Mouse (Mus musculus): ENCODE measurements around the gene Grm3.

DNA sequence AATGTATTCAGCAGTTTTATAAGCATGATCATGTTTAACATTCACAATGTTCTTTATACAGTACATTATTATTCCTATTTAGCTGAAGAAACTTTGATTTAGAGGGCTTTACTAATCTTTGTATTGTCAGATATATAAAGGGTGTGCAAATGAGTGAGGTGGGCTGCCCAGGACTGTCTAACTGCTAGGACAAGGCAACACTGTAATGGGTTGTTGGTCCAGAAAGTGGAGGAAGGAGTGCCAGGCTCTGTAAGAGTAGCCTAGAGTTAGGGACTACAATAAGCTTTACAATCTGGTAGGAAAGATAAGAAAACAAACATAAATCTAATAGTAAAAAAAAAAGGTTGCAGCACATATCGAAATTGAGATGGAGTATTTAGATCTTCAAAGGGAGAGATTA lies 34.8 kb downstream of the Grm3 start:
- TF ChIP-seq CHD2 (IDR thresholded peaks at IDR 0.05; ENCODE audit: low read length) (no peak), UBTF (IDR thresholded peaks at IDR 0.05; ENCODE audit: borderline replicate concordance, insufficient read depth, low read depth, low read length) (no peak), POLR2A (IDR thresholded peaks at IDR 0.05; ENCODE audit: control insufficient read depth in 1 of 2, insufficient read depth in 1 of 2, low read depth in 1 of 2, low read length in 2 of 2, poor library complexity in 1 of 2) (no peak), CTCF (IDR thresholded peaks at IDR 0.05 in 2 of 3, conservative IDR thresholded peaks at IDR 0.05 in 1 of 3; ENCODE audit: control insufficient read depth in 1 of 3, insufficient read depth in 1 of 3, low read depth in 2 of 3, low read length in 3 of 3, poor library complexity in 1 of 3, severe bottlenecking in 1 of 3) (no peak), ETS1 (IDR thresholded peaks at IDR 0.05; ENCODE audit: low read depth, low read length) (no peak), CHD1 (IDR thresholded peaks at IDR 0.05; ENCODE audit: low read depth, low read length) (no peak)

Measured in MEL (cell line).